Mouse (Mus musculus) liver, adult 2 months (tissue): ENCODE results near the gene Rap1gap.

ENCODE experiments used
- CTCF ChIP-seq: fragments of 200-500 bp; IDR thresholded peaks from 2 replicates; pipeline ENCODE4 v1.5.1; 2011; ENCODE audit warnings: low read depth, low read length, control low read depth
- POLR2A ChIP-seq: fragments of 200-500 bp; IDR thresholded peaks from 2 replicates; pipeline ENCODE4 v1.6.1; 2011; ENCODE audit warnings: low read length, control low read depth; ENCODE audit not compliant: insufficient read depth; ENCODE audit errors: extremely low read depth

DNA sequence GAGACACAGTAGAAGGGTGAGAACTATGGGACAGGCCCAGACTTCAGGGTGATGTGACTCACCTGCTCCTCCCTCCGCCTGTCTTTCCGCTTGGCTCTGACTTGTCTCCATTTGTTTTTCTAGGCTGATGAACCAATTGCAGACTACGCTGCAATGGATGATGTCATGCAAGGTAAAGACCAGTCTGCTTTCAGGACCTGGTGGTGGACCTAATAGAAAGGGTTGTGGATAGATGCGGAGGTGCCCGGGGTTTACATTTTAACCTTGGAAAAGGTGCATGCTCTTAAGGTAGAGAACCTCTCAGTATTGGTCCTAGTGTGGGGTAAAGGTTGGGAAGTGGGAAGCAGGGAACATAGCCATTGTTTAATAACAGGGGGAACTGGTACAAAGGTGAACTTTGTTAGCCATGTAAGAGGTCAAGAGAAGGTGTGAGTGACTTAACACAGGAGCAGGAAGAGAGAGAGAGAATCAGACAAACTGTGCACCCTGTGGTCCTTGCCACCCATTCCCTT lies 11.6 kb upstream of the Rap1gap start:
- TF ChIP-seq POLR2A (no peak), CTCF (no peak)
